Mouse (Mus musculus) limb, embryonic 10.5 days (tissue): Measurements from ENCODE around the gene Crim1. TPM values are rescaled to one million over a fixed set of nuclear protein-coding genes. Genes with fewer than 3 reads are reported as not detected.

Source experiments
- DNase-seq: peaks from one replicate; pipeline ENCODE4 v3.0.0-alpha.2; 2017; ENCODE audit warnings: low spot score
- H3K27ac ChIP-seq: fragments of 300-500 bp; sonication (generic); 2 replicates; pipeline ENCODE4 v1.5.1; 2016; ENCODE audit warnings: mild to moderate bottlenecking
- H3K27me3 ChIP-seq: fragments of 300-500 bp; sonication (generic); 2 replicates; pipeline ENCODE4 v1.6.1; 2016; ENCODE audit warnings: low read depth, mild to moderate bottlenecking; ENCODE audit not compliant: poor library complexity, severe bottlenecking
- H3K36me3 ChIP-seq: fragments of 300-500 bp; sonication (generic); 2 replicates; pipeline ENCODE4 v1.6.1; 2016; ENCODE audit warnings: mild to moderate bottlenecking, moderate library complexity
- H3K4me1 ChIP-seq: fragments of 300-500 bp; sonication (generic); 2 replicates; pipeline ENCODE4 v1.6.1; 2016
- H3K4me3 ChIP-seq: fragments of 300-500 bp; sonication (generic); 2 replicates; pipeline ENCODE4 v1.5.1; 2016; ENCODE audit warnings: mild to moderate bottlenecking, moderate library complexity
- H3K9me3 ChIP-seq: fragments of 300-500 bp; sonication (generic); replicated peaks from 2 replicates; pipeline ENCODE4 v1.6.1; 2016; ENCODE audit warnings: mild to moderate bottlenecking
- WGBS: fragments of 180-500 bp; shearing (Covaris S2); methylation state at CpG from one replicate; pipeline ENCODE4 v1.1.7; 2016; 5-methylcytosine and 5-hydroxymethylcytosine counted together
- polyA plus RNA-seq: library from polyadenylated mRNA; unstranded; fragments of >200 nt; fragmentation: Nextera tagmentation; extraction: Ambion mirVana; gene quantifications from 2 replicates; pipeline ENCODE4 v1.2.1, GENCODE M21; 2016

Gene Crim1
- polyA plus RNA-seq, 1 experiment from 2014 or later = 2.2 TPM

GRCm38 (mm10) chr17:78361939-78362728 lies 162.1 kb downstream of the Crim1 start:
- Histone ChIP-seq H3K27me3 (no peaks in the 10 kb centered on the region), H3K36me3 (peaks cover 2% of the 10 kb centered on the region; the same call in 1 of the 2 replicates), H3K4me3 (no peak overlapping the region), H3K9me3 (no peaks in the 10 kb centered on the region), H3K27ac (no peak overlapping the region), H3K4me1 (peaks cover 3% of the 10 kb centered on the region; the same call in 1 of the 2 replicates)
- WGBS = 90% methylated on average over 13 of the region's 13 CpGs
- DNase-seq = no peak

DNA sequence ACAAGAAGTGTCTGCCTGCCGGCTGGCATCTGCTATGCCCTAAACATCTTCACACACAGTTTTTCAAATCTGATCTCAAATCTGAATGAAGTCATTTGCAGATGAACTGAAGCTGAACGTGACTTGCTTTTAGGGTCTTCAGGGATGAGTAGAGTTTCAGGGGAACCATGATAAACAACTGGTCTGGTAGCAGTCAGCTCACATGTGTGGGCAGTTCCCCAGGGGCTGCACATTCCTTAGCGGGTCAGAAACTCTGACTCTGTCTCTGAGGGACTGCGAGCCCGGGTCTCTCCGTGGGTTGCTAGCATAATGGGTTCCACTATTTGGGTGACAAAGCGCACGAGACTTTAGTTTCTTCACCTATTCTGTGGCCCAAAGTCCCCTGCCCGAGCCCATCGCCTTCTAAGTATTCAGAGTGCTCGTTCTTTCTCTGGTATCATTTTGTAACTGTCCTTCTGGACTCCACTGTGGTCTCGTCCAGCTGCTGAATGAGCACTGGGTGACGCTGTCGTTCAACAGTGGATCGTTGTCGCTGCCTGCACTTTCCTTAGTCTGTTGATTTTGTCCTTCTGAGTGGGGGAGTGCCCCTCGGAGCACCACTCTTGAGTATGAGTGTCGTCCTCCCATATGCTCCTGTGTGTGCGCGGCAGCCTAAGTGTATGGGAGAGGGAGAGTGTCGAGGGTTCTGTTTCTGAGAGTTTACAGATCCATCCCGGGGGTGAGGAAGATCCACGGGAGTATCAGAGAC lies 164.7 kb downstream of the Crim1 start:
- Histone ChIP-seq H3K27ac (no peak overlapping the region), H3K4me1 (peaks cover 3% of the 10 kb centered on the region; the same call in 1 of the 2 replicates), H3K4me3 (no peak overlapping the region), H3K36me3 (peaks cover 22% of the 10 kb centered on the region), H3K27me3 (no peaks in the 10 kb centered on the region), H3K9me3 (no peaks in the 10 kb centered on the region)
- WGBS = 94% methylated on average over 23 of the region's 23 CpGs
- DNase-seq = no peak

- WGBS = 76% methylated on average over 7 of the region's 7 CpGs
Observed at GRCm38 (mm10) chr17:78366070-78366469, 166.0 kb downstream of the Crim1 start.

GRCm38 (mm10) chr17:78368481-78368880 lies 168.4 kb downstream of the Crim1 start:
- Histone ChIP-seq H3K27ac (no peak overlapping the region), H3K9me3 (no peaks in the 10 kb centered on the region), H3K4me1 (peaks cover 3% of the 10 kb centered on the region; the same call in 1 of the 2 replicates), H3K4me3 (no peak overlapping the region), H3K27me3 (no peaks in the 10 kb centered on the region), H3K36me3 (peaks cover 25% of the 10 kb centered on the region)
- 87% methylated on average over 8 of the region's 8 CpGs for WGBS
- DNase-seq = no peak

More at GRCm38 (mm10) chr17:78366070-78366469, 166.0 kb downstream of the Crim1 start:
- no peak for DNase-seq
- H3K27ac ChIP-seq = no peak overlapping the region
- H3K27me3 ChIP-seq = no peaks in the 10 kb centered on the region
- no peak overlapping the region for H3K4me3 ChIP-seq
- peaks cover 22% of the 10 kb centered on the region for H3K36me3 ChIP-seq
- no peaks in the 10 kb centered on the region for H3K9me3 ChIP-seq
- H3K4me1 ChIP-seq = peaks cover 3% of the 10 kb centered on the region; the same call in 1 of the 2 replicates

DNA sequence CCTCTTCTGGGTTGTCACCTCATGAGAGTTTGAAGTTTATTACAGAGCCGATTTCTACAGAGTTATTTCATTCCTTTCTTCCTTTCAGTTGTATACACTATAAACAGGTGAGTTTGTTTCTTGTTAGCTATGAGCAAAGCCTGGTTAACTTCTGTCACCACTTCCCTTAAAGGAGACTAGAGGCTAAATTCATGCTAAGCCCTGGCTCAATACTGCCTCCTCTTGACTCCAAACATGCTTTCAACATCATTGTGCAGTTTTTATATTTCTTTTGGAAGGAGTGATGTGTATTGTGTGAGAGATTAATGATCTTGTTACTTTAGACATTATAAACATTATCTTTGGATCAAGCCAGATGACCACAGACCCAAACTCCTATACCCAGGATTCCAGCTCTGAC lies 170.4 kb downstream of the Crim1 start:
- WGBS = 88% methylated on average over 1 of the region's 1 CpGs
- no peaks in the 10 kb centered on the region for H3K9me3 ChIP-seq
- H3K36me3 ChIP-seq = peaks cover 39% of the 10 kb centered on the region
- no peak overlapping the region for H3K27ac ChIP-seq
- no peak overlapping the region for H3K4me3 ChIP-seq
- peaks cover 7% of the 10 kb centered on the region; the same call in 1 of the 2 replicates for H3K4me1 ChIP-seq
- no peak for DNase-seq
- H3K27me3 ChIP-seq = no peaks in the 10 kb centered on the region

- H3K36me3 ChIP-seq = peaks cover 37% of the 10 kb centered on the region
- H3K27me3 ChIP-seq = no peaks in the 10 kb centered on the region
- no peak overlapping the region for H3K4me3 ChIP-seq
- 87% methylated on average over 6 of the region's 6 CpGs for WGBS
- no peaks in the 10 kb centered on the region for H3K9me3 ChIP-seq
- H3K27ac ChIP-seq = no peak overlapping the region
- DNase-seq = no peak
- 0 out of 2 replicates have a peak, but pooled peaks cover 3% of the 10 kb centered on the region for H3K4me1 ChIP-seq
Observed at GRCm38 (mm10) chr17:78373174-78373573, 173.1 kb downstream of the Crim1 start.

DNA sequence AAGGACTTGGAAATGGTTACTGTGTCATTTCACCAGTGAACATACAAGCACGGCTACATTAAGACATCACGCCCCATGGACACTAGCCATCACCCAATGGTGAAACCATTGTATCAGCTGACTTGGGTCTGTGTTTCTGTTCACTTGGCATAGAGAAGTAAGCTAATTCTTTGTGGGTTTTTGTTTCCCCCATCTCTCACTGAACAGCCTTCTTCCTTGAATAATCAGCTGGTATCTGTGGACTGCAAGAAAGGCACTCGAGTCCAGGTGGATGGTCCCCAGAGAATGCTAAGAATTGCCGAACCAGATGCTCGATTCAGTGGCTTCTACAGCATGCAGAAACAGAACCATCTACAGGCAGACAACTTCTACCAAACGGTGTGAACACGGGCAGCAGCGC lies 173.8 kb downstream of the Crim1 start:
- peaks cover 34% of the 10 kb centered on the region for H3K36me3 ChIP-seq
- 0 out of 2 replicates have a peak, but pooled peaks cover 3% of the 10 kb centered on the region for H3K4me1 ChIP-seq
- no peaks in the 10 kb centered on the region for H3K27me3 ChIP-seq
- H3K4me3 ChIP-seq = no peak overlapping the region
- no peaks in the 10 kb centered on the region for H3K9me3 ChIP-seq
- no peak overlapping the region for H3K27ac ChIP-seq
- DNase-seq = no peak
- 92% methylated on average over 8 of the region's 8 CpGs for WGBS

DNA sequence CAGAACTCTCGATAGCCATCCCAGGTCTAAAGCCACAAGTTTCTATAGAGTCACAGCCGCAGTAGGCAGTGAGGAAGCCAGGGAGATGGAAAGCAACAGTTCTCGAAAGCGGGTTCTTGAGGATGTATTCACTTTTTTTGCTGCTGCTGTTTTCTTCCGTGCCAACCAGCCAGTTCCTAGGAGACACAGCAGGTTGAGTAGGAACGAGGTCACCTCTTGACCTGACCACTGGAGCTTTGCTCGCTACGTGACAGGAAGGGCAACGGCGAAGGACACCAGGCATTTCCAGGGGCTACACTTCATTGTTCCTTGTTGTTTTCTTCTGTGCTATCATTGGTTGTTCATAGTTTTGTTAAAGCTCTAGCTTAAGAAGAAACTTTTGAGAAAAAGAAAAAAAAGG lies 174.7 kb downstream of the Crim1 start:
- 85% methylated on average over 10 of the region's 10 CpGs for WGBS
- Histone ChIP-seq H3K4me1 (0 out of 2 replicates have a peak, but pooled peaks cover 3% of the 10 kb centered on the region), H3K36me3 (peaks cover 30% of the 10 kb centered on the region), H3K4me3 (no peak overlapping the region), H3K27me3 (no peaks in the 10 kb centered on the region), H3K9me3 (no peaks in the 10 kb centered on the region), H3K27ac (no peak overlapping the region)
- DNase-seq = peak; percentile 30

GRCm38 (mm10) chr17:78376587-78376986 lies 176.5 kb downstream of the Crim1 start:
- Histone ChIP-seq H3K4me1 (0 out of 2 replicates have a peak, but pooled peaks cover 3% of the 10 kb centered on the region), H3K27ac (no peak overlapping the region)
- 78% methylated on average over 8 of the region's 8 CpGs for WGBS

DNA sequence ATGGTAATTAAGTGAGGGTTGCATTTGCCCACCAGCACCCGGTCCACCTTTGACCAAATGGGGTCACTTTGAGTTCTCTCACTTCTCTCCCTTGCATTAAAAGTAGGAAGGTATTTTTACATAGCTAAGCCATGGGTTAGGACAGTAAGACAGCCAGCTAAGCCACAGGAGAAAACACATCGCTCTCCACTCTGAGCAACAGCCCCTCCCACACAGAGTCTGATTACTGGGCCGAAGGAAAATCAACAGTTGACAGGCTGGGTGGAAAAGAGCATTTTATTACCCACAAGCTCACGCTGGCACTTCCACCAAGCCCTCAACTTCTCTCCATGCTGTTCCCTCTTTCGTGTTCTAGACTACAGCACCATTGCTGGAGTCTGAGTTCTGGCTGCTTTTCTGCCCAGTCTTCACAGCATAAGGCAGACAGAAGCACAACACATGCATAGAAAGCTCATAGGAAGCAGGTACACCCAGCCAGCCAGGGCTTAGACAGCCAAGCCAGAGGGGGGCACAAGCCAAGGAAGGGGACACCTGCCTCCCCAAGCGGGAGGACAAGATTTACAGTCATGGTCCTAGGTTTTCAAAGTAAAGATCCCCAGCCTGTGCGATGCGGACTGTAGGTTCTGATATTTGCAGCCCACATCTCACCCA lies 179.2 kb downstream of the Crim1 start:
- Histone ChIP-seq H3K4me3 (no peak overlapping the region), H3K9me3 (no peaks in the 10 kb centered on the region), H3K36me3 (peaks cover 40% of the 10 kb centered on the region), H3K27me3 (no peaks in the 10 kb centered on the region), H3K27ac (no peak overlapping the region), H3K4me1 (0 out of 2 replicates have a peak, but pooled peaks cover 3% of the 10 kb centered on the region)
- 70% methylated on average over 8 of the region's 8 CpGs for WGBS
- peak; percentile 26 for DNase-seq

More at GRCm38 (mm10) chr17:78376587-78376986, 176.5 kb downstream of the Crim1 start:
- no peaks in the 10 kb centered on the region for H3K27me3 ChIP-seq
- H3K4me3 ChIP-seq = no peak overlapping the region
- peaks cover 39% of the 10 kb centered on the region for H3K36me3 ChIP-seq
- H3K9me3 ChIP-seq = no peaks in the 10 kb centered on the region
- peak; percentile 28 for DNase-seq

DNA sequence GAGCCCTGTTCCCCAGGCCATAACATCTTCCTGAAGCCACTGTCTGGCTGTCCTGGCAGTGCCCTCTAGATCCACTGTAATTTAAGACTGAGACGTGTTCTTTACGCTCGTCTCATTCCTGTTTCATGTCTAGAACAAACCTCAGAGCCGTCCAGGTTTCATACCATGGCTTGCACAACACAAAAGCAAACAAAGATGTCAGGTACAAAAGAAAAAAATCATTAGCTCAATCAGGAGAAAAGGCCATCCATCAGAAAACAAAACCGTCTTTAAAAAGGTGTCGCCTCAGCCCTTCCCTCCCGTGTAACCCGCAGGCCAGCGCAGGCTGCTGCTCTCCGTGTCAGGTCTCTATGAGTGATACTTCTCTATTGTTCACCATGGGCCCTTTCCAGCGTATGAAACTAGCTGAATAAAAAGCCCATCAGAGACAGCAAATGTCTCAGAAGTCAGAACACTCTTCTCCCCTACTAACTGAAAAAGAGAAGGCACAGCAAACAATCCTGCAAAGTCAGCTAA lies 179.7 kb downstream of the Crim1 start:
- 0 out of 2 replicates have a peak, but pooled peaks cover under 1% of the 10 kb centered on the region for H3K4me1 ChIP-seq
- no peak overlapping the region for H3K4me3 ChIP-seq
- H3K27me3 ChIP-seq = no peaks in the 10 kb centered on the region
- peaks cover 34% of the 10 kb centered on the region for H3K36me3 ChIP-seq
- no peak overlapping the region for H3K27ac ChIP-seq
- H3K9me3 ChIP-seq = no peaks in the 10 kb centered on the region
- DNase-seq = no peak
- WGBS = 89% methylated on average over 11 of the region's 11 CpGs

DNA sequence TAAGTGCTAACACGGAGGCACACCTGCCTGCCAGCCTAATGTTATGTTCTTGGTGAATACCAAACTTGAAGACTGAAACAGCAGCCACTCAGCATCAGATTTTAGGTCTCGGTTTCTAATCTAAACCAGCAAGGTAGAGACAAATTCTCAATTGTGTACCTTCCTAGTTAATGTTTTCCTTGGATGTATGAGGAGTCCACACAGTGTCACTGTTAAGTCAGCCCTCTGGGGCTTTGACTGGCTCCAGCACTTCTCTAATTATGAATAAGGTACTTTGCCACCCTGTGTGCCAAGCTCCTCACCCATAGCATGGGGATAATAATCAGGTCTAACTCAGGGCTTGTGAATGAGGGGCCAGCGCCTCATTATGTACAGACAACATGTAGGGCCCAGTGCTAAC lies 182.3 kb downstream of the Crim1 start:
- Histone ChIP-seq H3K27ac (no peak overlapping the region), H3K4me1 (no peaks in the 10 kb centered on the region), H3K36me3 (peaks cover 31% of the 10 kb centered on the region), H3K4me3 (no peak overlapping the region), H3K9me3 (no peaks in the 10 kb centered on the region), H3K27me3 (no peaks in the 10 kb centered on the region)
- WGBS = 92% methylated on average over 3 of the region's 3 CpGs
- no peak for DNase-seq
